Mouse (Mus musculus): ENCODE data around the gene Pfn1. TPM values are rescaled to one million over a fixed set of nuclear protein-coding genes. Genes with fewer than 3 reads are reported as not detected.

Pfn1 gene
- polyA plus RNA-seq, 1 experiment from 2014 or later = 1,225 TPM

DNA sequence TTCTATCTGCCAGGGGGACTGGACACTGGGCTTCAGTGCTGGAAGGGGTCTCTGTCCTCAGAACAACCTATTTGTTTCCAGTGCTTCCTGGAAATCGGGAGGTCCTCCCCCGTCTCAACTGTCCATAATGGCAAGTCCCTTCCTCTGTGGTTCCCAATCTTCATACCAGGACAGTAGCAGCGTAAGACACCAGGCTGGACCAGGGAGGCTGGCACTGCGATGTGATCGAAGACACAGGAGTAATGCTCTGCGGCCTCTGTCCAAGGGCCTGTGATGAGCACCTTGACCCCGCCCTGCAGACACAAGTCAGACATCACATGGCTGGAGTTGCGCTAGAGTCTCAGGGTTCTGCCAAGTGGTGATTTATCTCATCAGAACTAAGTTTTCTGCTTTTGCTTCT, 24.9 kb upstream of the Pfn1 start:
- Histone ChIP-seq H3K9me3 (replicated peaks; ENCODE audit: control insufficient read depth, low read length) (no peaks in the 10 kb centered on the region), H3K36me3 (ENCODE audit: control insufficient read depth, insufficient read depth) (peaks cover 18% of the 10 kb centered on the region; the same call in 1 of the 2 replicates)
- no peak for ATAC-seq (replicated peaks; ENCODE audit: extremely low read depth, insufficient read depth, low FRiP score)

GRCm38 (mm10) chr11:70678576-70678975, 24.1 kb upstream of the Pfn1 start:
- 79% methylated on average over 2 of the region's 2 CpGs for WGBS
- Histone ChIP-seq H3K9me3 (replicated peaks; ENCODE audit: control insufficient read depth, low read length) (no peaks in the 10 kb centered on the region), H3K36me3 (ENCODE audit: control insufficient read depth, insufficient read depth) (peaks cover 16% of the 10 kb centered on the region; the same call in 1 of the 2 replicates), H3K4me3 (ENCODE audit: low read length) (no peak overlapping the region), H3K27ac (ENCODE audit: low read length) (no peak overlapping the region), H3K4me1 (ENCODE audit: control insufficient read depth, insufficient read depth, low read length) (peaks cover 9% of the 10 kb centered on the region), H3K27me3 (ENCODE audit: control insufficient read depth, insufficient read depth, low read length) (no peaks in the 10 kb centered on the region), H3K4me2 (ENCODE audit: low read depth, low read length) (no peak overlapping the region), H3K9ac (ENCODE audit: low read length) (no peak overlapping the region)
- ATAC-seq (replicated peaks; ENCODE audit: extremely low read depth, insufficient read depth, low FRiP score) = no peak

More for the DNA sequence above, 24.9 kb upstream of the Pfn1 start:
- H3K4me3 ChIP-seq (ENCODE audit: low read length) = no peak overlapping the region
- H3K27ac ChIP-seq (ENCODE audit: low read length) = no peak overlapping the region
- no peaks in the 10 kb centered on the region for H3K27me3 ChIP-seq (ENCODE audit: control insufficient read depth, insufficient read depth, low read length)
- peaks cover 9% of the 10 kb centered on the region for H3K4me1 ChIP-seq (ENCODE audit: control insufficient read depth, insufficient read depth, low read length)
- H3K4me2 ChIP-seq (ENCODE audit: low read depth, low read length) = no peak overlapping the region
- WGBS = 93% methylated on average over 8 of the region's 8 CpGs
- no peak overlapping the region for H3K9ac ChIP-seq (ENCODE audit: low read length)

DNA sequence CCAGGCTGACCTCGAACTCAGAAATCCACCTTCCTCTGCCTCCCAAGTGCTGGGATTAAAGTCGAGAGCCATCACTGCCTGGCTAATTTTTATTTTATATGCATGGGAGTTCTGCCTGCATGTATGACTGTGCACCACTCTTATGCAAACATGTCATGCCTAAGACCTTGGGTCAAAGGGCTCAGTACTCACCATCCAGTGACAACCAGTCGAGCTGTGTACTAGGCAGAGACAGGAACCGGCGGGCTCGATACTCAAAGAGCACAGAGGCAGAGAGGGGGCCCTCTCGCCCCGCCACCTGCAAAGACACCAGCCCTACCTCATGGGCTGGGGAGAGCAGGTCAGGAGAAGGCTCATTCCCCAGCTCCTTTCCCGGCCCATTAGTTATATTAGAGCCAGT, 23.6 kb upstream of the Pfn1 start:
- WGBS = 80% methylated on average over 9 of the region's 9 CpGs
- H3K9ac ChIP-seq (ENCODE audit: low read length) = no peak overlapping the region
- peaks cover 17% of the 10 kb centered on the region; the same call in 1 of the 2 replicates for H3K36me3 ChIP-seq (ENCODE audit: control insufficient read depth, insufficient read depth)

GRCm38 (mm10) chr11:70674501-70674900, 20.1 kb upstream of the Pfn1 start:
- Histone ChIP-seq H3K27ac (ENCODE audit: low read length) (no peak overlapping the region), H3K27me3 (ENCODE audit: control insufficient read depth, insufficient read depth, low read length) (no peaks in the 10 kb centered on the region), H3K4me1 (ENCODE audit: control insufficient read depth, insufficient read depth, low read length) (0 out of 2 replicates have a peak, but pooled peaks cover 5% of the 10 kb centered on the region), H3K36me3 (ENCODE audit: control insufficient read depth, insufficient read depth) (peaks cover 9% of the 10 kb centered on the region; the same call in 1 of the 2 replicates), H3K9ac (ENCODE audit: low read length) (no peak overlapping the region), H3K4me3 (ENCODE audit: low read length) (no peak overlapping the region), H3K4me2 (ENCODE audit: low read depth, low read length) (no peak overlapping the region), H3K9me3 (replicated peaks; ENCODE audit: control insufficient read depth, low read length) (no peaks in the 10 kb centered on the region)
- WGBS = 65% methylated on average over 11 of the region's 11 CpGs
- ATAC-seq (replicated peaks; ENCODE audit: extremely low read depth, insufficient read depth, low FRiP score) = no peak

More for the DNA sequence above, 23.6 kb upstream of the Pfn1 start:
- H3K27me3 ChIP-seq (ENCODE audit: control insufficient read depth, insufficient read depth, low read length) = no peaks in the 10 kb centered on the region
- H3K4me2 ChIP-seq (ENCODE audit: low read depth, low read length) = no peak overlapping the region
- H3K4me3 ChIP-seq (ENCODE audit: low read length) = no peak overlapping the region
- ATAC-seq (replicated peaks; ENCODE audit: extremely low read depth, insufficient read depth, low FRiP score) = no peak
- no peaks in the 10 kb centered on the region for H3K9me3 ChIP-seq (replicated peaks; ENCODE audit: control insufficient read depth, low read length)
- peaks cover 9% of the 10 kb centered on the region for H3K4me1 ChIP-seq (ENCODE audit: control insufficient read depth, insufficient read depth, low read length)
- no peak overlapping the region for H3K27ac ChIP-seq (ENCODE audit: low read length)

DNA sequence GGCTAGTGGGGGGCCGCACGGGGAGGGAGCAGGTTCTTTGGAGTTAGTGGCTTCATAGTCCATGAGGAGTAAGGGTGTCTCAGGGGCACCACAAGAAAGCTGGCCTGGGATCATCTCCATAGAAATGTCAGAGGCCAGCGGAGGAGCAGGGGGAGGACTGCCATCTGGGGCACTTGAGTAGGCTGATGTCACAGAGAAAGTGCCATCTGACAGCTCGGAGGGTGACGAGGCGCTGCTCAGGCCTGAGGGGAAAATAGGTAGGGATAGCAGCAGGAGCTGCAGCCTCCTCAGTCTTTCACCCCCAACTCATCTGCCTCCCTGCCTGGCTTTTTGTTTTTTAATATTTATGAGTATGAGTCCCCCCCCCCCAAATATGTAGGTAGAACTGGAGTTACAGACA, 19.6 kb upstream of the Pfn1 start:
- Histone ChIP-seq H3K4me2 (ENCODE audit: low read depth, low read length) (no peak overlapping the region), H3K27me3 (ENCODE audit: control insufficient read depth, insufficient read depth, low read length) (no peaks in the 10 kb centered on the region), H3K9ac (ENCODE audit: low read length) (no peak overlapping the region), H3K9me3 (replicated peaks; ENCODE audit: control insufficient read depth, low read length) (no peaks in the 10 kb centered on the region), H3K36me3 (ENCODE audit: control insufficient read depth, insufficient read depth) (peaks cover 9% of the 10 kb centered on the region; the same call in 1 of the 2 replicates), H3K4me3 (ENCODE audit: low read length) (no peak overlapping the region), H3K27ac (ENCODE audit: low read length) (no peak overlapping the region), H3K4me1 (ENCODE audit: control insufficient read depth, insufficient read depth, low read length) (0 out of 2 replicates have a peak, but pooled peaks cover 5% of the 10 kb centered on the region)
- no peak for ATAC-seq (replicated peaks; ENCODE audit: extremely low read depth, insufficient read depth, low FRiP score)
- WGBS = 77% methylated on average over 6 of the region's 6 CpGs

DNA sequence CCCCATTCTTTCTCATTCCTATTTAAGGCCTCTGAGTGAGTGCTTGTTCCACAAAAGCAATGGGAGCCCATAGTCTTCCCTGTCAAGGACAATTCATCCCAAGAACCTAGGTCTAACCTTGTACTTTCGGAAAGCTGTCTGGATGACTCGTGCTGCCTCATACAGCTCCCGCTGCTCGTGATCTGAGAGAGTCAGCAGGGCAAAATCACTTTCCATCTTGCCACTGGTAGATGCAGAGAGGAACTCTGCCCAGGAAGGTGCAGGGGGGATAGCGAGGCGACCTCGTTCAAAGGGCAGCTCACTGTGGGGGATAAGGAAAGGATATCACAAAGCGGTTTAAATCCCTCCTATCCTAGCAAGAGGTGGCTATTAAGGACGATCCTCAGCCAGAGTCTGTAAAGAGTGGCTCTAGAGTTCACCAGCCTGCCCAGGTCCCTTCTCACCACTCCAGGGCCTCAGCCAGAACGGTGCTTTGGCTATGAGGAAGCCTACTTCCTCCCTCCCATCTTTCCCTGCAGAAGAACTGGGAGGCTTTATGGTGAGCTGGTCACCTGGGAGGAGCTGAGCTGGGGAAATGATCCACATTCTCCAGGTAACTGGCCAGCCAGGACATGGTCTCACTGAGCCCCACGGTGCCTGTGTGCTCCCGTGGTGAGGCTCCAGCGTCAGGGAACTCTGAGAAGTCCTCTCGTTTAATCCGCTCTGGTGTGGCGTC, 17.0 kb upstream of the Pfn1 start:
- Histone ChIP-seq H3K4me1 (ENCODE audit: control insufficient read depth, insufficient read depth, low read length) (peaks cover 16% of the 10 kb centered on the region), H3K9ac (ENCODE audit: low read length) (no peak overlapping the region; the same call in 1 of the 2 replicates), H3K9me3 (replicated peaks; ENCODE audit: control insufficient read depth, low read length) (no peaks in the 10 kb centered on the region), H3K4me3 (ENCODE audit: low read length) (no peak overlapping the region), H3K36me3 (ENCODE audit: control insufficient read depth, insufficient read depth) (peaks cover 12% of the 10 kb centered on the region), H3K4me2 (ENCODE audit: low read depth, low read length) (peak overlapping the region; percentile 88), H3K27me3 (ENCODE audit: control insufficient read depth, insufficient read depth, low read length) (no peaks in the 10 kb centered on the region), H3K27ac (ENCODE audit: low read length) (no peak overlapping the region; the same call in 1 of the 2 replicates)
- no peak for ATAC-seq (replicated peaks; ENCODE audit: extremely low read depth, insufficient read depth, low FRiP score)
- 79% methylated on average over 16 of the region's 16 CpGs for WGBS

DNA sequence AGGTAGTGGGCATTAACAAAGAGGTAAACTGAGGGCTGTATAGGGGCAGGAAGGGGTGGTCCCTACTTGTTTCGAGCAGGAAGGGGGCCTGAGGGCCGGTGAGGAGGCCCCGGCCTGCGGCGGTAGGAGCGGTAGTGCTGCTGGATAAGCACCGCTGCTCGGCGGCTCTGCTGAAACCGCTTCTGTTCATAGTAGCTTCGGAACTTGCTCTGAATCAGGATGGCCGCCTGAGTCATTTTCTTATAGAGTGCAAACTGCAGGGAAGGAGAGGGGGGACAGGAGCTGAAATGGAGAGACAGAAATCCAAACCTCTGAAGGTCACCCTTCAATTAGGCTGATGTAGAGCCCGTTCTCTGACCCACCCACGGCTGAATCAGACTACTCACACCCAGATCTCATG, 16.0 kb upstream of the Pfn1 start:
- Histone ChIP-seq H3K9ac (ENCODE audit: low read length) (peak overlapping the region; percentile 86), H3K36me3 (ENCODE audit: control insufficient read depth, insufficient read depth) (peaks cover 17% of the 10 kb centered on the region), H3K4me3 (ENCODE audit: low read length) (peak overlapping the region; percentile 68), H3K27ac (ENCODE audit: low read length) (peak overlapping the region; percentile 97), H3K9me3 (replicated peaks; ENCODE audit: control insufficient read depth, low read length) (no peaks in the 10 kb centered on the region), H3K27me3 (ENCODE audit: control insufficient read depth, insufficient read depth, low read length) (no peaks in the 10 kb centered on the region), H3K4me1 (ENCODE audit: control insufficient read depth, insufficient read depth, low read length) (peaks cover 13% of the 10 kb centered on the region), H3K4me2 (ENCODE audit: low read depth, low read length) (peak overlapping the region; percentile 88)
- 35% methylated on average over 14 of the region's 14 CpGs for WGBS
- no peak for ATAC-seq (replicated peaks; ENCODE audit: extremely low read depth, insufficient read depth, low FRiP score)

- Histone ChIP-seq H3K4me3 (ENCODE audit: low read length) (peak overlapping the region; percentile 68), H3K27ac (ENCODE audit: low read length) (peak overlapping the region; percentile 97), H3K36me3 (ENCODE audit: control insufficient read depth, insufficient read depth) (peaks cover 21% of the 10 kb centered on the region), H3K9me3 (replicated peaks; ENCODE audit: control insufficient read depth, low read length) (no peaks in the 10 kb centered on the region), H3K9ac (ENCODE audit: low read length) (peak overlapping the region; percentile 86), H3K27me3 (ENCODE audit: control insufficient read depth, insufficient read depth, low read length) (no peaks in the 10 kb centered on the region), H3K4me1 (ENCODE audit: control insufficient read depth, insufficient read depth, low read length) (peaks cover 13% of the 10 kb centered on the region), H3K4me2 (ENCODE audit: low read depth, low read length) (peak overlapping the region; percentile 88)
- peak; percentile 16 for ATAC-seq (replicated peaks; ENCODE audit: extremely low read depth, insufficient read depth, low FRiP score)
- under 1% methylated on average over 31 of the region's 31 CpGs for WGBS
Measured at GRCm38 (mm10) chr11:70669582-70670345, 15.3 kb upstream of the Pfn1 start.

Measured in heart, embryonic 16.5 days (tissue).